Mouse (Mus musculus): ENCODE results near the gene Ddx54.
A peak's percentile ranks its signal among the peaks of the same experiment; 100 is the strongest.

Gene Ddx54

DNA sequence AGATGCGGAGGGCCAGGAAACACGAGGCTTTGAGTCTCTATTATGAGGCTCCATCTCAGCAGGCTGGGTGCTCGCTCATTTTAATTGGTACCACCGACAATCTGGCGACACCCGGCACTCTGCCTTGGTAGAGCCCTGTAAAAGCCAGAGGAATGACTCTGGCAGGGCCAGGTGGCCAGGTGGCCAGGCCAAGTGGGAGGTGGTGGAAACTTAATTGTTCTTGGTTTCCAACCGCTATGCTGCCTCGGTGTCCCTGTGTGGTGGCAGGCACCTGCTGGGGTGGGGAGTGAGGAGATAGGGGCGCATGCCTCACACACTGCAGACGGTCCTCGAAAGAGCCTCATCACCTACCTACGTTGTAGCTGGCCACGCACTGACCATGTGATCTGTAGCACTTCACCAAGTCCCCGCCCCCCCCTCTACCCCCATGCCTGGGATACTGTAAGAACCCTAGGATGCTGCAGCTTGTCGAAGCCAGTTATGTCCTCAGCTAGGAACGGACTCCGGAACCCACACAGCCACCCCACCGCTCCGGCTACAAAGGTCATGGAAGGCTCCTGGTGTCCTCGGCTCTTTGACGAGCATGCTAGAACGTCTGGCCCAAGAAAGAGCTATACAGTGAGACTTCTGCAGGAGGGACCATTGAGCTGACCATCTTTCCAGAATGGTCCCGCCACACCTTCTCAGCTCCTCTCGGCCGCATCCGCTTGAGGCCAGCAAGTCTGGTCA lies 32.5 kb upstream of the Ddx54 start:
- DNase-seq (ENCODE audit: low spot score in 2 of 2) = no peak

DNA sequence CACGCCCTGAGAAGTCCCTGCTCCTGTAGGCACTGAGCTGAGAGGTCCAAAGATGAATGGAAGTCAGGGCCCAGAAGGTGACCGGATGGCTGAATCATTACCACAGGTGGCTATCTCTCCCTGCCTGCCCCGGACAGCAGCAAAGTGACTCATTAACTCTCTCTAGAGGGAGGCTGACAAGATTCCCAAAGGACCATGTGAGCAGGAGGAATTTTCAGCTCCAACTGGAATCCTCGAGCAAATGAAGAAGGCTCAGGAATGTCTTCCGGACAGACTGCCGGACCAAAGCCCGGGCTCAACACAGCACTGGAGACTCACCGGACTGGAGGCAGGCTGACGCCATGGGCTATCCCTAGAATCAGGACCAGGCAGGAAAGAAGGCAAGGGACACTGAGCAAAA lies 30.5 kb upstream of the Ddx54 start:
- no peak for DNase-seq (ENCODE audit: low spot score in 2 of 2)

DNA sequence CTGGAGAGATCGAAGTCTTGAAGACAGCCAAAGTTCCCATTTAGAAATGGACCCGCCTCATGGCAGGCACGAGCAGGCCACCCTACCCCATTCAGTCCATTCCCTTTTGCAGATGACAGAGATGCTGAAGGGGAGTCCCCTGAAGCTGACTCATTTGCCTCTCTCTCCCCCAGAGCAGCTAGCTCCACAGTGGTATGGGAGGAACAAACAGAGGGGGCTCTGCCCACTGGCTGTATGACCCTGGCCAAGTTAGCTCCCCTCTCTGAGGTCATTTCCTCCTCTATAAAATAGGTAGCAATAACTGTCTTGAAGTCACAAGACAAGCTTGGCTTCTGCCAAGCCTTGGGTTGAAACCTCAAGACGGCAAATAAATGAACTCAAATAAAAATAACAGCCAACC lies 29.0 kb upstream of the Ddx54 start:
- DNase-seq (ENCODE audit: low spot score in 2 of 2) = no peak

DNA sequence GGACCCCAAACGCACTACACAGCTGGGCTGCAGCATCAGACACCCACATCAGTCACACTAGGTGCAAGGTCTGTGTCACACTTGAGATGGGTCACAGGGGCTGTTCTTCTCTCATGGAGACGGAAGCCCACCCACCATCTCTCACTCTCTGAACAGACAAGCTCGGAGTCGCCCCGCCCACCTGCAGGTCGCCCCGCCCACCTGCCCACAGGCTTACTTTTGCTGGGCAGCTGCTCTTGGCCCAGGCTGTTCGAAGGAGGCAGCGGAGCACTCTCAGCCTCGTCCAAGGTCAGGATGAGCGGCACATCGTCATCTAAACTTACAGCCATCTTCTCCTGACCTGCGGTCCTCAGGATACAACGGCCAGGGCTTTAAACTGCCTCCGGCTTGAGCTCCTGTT lies 27.6 kb upstream of the Ddx54 start:
- no peak for DNase-seq (ENCODE audit: low spot score in 2 of 2)

DNA sequence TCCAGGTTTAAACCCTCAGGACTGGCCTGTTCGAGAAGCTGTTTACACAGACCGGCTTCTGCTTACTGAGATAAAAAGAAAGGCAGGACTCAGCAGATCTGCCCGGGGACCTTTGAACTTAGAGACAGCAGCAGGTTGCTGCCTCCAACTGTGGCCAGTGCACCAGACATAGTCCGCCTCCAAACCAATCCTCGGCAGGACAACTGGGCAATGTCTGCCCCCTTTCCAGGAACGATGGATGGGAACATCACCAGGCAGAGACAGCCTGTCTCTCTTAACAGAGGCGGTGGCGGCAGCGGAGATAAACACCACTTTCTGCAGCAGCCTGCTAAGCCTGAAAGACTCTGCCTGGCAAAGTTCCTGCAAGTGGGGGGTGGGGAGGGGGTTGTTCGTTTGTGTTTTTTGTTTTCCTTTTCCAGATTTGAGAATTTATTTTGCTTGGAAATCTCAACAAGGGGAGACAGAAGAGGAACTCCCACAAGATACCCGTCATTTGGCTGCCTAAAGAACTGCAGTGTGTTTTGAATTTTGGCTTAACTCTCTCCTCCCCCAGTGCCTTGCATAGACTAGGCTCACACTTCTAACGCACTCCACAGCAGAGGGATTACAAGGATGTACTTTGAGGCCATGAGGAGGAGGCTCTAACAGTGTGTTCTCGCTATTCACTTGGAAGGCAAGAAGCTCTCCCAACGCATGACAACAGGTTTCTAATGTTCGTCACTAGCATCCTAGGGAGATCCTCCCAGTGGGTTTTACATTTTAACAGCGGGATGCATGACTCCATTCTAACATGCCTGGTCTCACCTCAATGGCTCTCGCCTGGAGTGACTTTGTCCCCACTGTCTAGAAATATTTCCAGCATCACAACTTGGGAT lies 25.6 kb upstream of the Ddx54 start:
- peak; percentile 47 to 53 for DNase-seq (ENCODE audit: low spot score in 2 of 2)

DNA sequence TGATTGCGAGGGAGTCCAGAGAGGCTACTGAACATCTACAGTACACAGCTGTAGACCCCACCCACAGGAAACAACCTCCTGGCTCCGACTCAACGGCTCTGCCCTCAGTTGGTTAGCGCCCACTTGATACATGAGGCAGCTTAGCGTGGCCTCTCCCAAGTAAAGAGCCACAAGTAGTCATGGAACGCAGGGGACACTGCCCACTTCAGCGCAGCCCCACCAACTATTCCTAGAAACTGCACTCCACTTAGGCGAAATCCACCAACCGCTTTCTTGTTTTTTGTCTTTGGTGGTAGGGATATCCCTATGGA lies 25.0 kb upstream of the Ddx54 start:
- no peak for DNase-seq (ENCODE audit: low spot score in 2 of 2)

GRCm38 (mm10) chr5:120587940-120588568 lies 24.5 kb upstream of the Ddx54 start:
- DNase-seq (ENCODE audit: low spot score in 2 of 2) = no peak

DNA sequence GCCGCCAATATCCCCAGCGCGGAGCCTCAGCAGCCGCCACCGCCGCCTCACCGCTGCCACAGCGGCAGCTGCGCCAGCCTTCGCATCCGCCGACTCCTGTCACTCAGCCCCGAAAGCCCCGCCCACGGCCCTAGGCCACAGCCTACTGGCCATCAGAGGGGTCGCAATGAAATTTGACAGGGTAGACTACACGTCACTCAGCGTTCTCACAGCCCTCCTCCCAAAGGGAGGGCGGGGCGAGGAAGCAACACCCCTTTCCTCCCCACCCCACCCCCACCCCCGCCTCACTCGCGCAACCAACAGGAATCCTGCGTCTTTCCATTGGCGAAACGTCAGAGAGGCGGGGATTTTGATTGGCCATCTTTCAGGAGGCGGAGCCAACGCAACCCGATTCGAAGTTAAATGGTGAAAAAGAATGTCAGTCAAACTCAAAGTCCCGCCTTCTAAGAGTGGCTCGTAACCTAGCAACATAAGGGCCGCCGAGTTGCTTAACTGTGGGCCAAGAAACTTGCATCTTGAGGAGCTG lies 23.9 kb upstream of the Ddx54 start, which contains the start of the genes Tpcn1 and Iqcd:
Gene Tpcn1, minus strand, starts transcription at position 105 of the 526 bp plus-strand sequence.
Gene Iqcd, plus strand, starts transcription at position 448 of the 526 bp plus-strand sequence.
- peak; percentile 98 to 99 for DNase-seq (ENCODE audit: low spot score in 2 of 2)

- no peak for DNase-seq (ENCODE audit: low spot score in 2 of 2)
Observed at GRCm38 (mm10) chr5:120590356-120591010, 22.1 kb upstream of the Ddx54 start.

GRCm38 (mm10) chr5:120592141-120592540 lies 20.4 kb upstream of the Ddx54 start:
- DNase-seq (ENCODE audit: low spot score in 2 of 2) = no peak

- DNase-seq (ENCODE audit: low spot score in 2 of 2) = no peak
Observed at GRCm38 (mm10) chr5:120594485-120594884, 18.1 kb upstream of the Ddx54 start.

DNA sequence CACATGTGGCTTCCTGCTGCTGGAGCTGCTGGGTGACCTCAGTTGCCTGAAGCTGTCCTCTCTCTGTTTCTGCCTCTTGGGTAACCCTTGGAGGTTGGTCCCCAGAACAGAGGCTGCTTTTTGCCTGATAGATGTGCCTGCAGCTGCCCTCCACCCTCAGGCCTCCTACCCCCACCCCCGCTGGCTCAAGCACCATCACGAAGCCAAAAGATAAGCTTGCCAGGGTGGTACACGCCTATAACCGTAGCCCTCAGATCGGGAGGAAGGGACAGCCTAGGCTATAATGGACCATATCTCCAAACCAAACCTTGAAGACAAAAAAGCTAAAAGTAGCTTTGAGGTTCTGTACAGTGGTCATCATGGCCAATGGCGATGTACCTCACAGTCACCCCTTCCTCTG lies 12.9 kb upstream of the Ddx54 start:
- DNase-seq (ENCODE audit: low spot score in 2 of 2) = no peak

- DNase-seq (ENCODE audit: low spot score in 2 of 2) = no peak
Observed at GRCm38 (mm10) chr5:120600946-120601668, 11.4 kb upstream of the Ddx54 start.

DNA sequence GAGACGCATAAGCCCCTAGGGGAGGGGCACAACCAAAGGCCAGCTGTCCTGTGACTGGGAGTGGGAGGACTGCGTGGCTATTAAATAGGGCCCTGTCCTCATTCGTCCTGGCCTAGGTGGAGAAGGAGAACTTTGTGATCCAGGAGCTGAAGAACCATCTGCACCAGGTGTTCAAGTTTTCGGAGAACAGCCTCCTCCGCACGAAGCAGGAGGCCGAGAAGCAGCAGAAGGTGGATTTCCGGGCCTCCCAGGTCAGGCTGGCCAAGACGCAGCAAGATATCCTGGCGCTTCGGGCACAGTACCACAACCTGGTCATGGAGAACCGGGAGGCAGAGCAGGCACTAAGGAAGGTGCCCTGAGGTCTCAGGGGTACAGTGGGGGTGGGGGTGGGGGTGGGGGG lies 10.3 kb upstream of the Ddx54 start:
- DNase-seq (ENCODE audit: low spot score in 2 of 2) = no peak

GRCm38 (mm10) chr5:120603515-120603914 lies 9.0 kb upstream of the Ddx54 start:
- DNase-seq (ENCODE audit: low spot score in 2 of 2) = no peak

GRCm38 (mm10) chr5:120604839-120605238 lies 7.7 kb upstream of the Ddx54 start:
- peak; percentile 79 to 87 for DNase-seq (ENCODE audit: low spot score in 2 of 2)

- DNase-seq (ENCODE audit: low spot score in 2 of 2) = no peak
Observed at GRCm38 (mm10) chr5:120605241-120605661, 7.3 kb upstream of the Ddx54 start.

DNA sequence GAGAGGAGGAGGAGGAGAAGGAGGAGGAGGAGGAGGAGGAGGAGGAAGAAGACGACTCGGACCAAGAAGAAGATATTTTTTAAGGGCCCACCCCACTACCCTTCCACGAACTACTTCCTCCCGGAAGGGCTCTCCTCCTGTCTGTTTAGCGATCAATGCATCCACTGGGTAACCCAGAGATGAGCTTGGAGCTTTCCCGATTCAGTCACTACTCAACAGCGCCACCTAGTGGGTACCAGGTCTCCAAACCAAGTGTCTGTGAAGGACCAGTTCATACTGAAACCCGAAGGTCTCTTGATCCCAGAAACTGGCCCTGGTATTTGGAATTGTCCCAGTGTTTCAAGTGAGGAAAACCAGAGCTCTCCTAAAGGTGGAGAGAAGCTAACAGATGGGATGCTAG lies 6.9 kb upstream of the Ddx54 start:
- peak; percentile 87 to 93 for DNase-seq (ENCODE audit: low spot score in 2 of 2)

- DNase-seq (ENCODE audit: low spot score in 2 of 2) = no peak
Observed at GRCm38 (mm10) chr5:120606590-120607200, 5.8 kb upstream of the Ddx54 start.

- DNase-seq (ENCODE audit: low spot score in 2 of 2) = no peak
Observed at GRCm38 (mm10) chr5:120607335-120607734, 5.2 kb upstream of the Ddx54 start.
